Mouse (Mus musculus) cerebellum, adult 18-20 months (tissue): Measurements from ENCODE around the gene Ccnk.

Source experiments
- DNase-seq, 2 experiments: peaks; one replicate each; pipeline ENCODE4 v3.0.0; 2021

Gene Ccnk

GRCm38 (mm10) chr12:108225781-108226180 is 46.4 kb downstream of the Ccnk start:
- DNase-seq = peak in 1 of 2 experiments; percentile 68

- no peak for DNase-seq
Observed at GRCm38 (mm10) chr12:108226216-108226615, 46.8 kb downstream of the Ccnk start.

GRCm38 (mm10) chr12:108226941-108227340 is 47.6 kb downstream of the Ccnk start:
- peak; percentile 82 to 88 for DNase-seq

- peak; percentile 61 to 63 for DNase-seq
Observed at GRCm38 (mm10) chr12:108227527-108227926, 48.1 kb downstream of the Ccnk start.

GRCm38 (mm10) chr12:108230077-108230476 is 50.7 kb downstream of the Ccnk start:
- DNase-seq = no peak

GRCm38 (mm10) chr12:108230821-108231794 is 51.7 kb downstream of the Ccnk start:
- DNase-seq = peak; percentile 83 to 84

GRCm38 (mm10) chr12:108231901-108232300 is 52.5 kb downstream of the Ccnk start:
- DNase-seq = peak; percentile 60 to 63

GRCm38 (mm10) chr12:108233736-108234135 is 54.4 kb downstream of the Ccnk start:
- no peak for DNase-seq

- no peak for DNase-seq
Observed at GRCm38 (mm10) chr12:108234832-108235602, 55.6 kb downstream of the Ccnk start.

- no peak for DNase-seq
Observed at GRCm38 (mm10) chr12:108235976-108236555, 56.7 kb downstream of the Ccnk start.

- no peak for DNase-seq
Observed at GRCm38 (mm10) chr12:108237300-108238006, 58.1 kb downstream of the Ccnk start.

GRCm38 (mm10) chr12:108238395-108239035 is 59.1 kb downstream of the Ccnk start:
- no peak for DNase-seq

GRCm38 (mm10) chr12:108239441-108239840 is 60.1 kb downstream of the Ccnk start:
- DNase-seq = peak; percentile 73 to 77

- no peak for DNase-seq
Observed at GRCm38 (mm10) chr12:108240401-108240890, 61.1 kb downstream of the Ccnk start.

GRCm38 (mm10) chr12:108240953-108241588 is 61.7 kb downstream of the Ccnk start:
- DNase-seq = peak; percentile 64 to 76

GRCm38 (mm10) chr12:108241626-108242025 is 62.2 kb downstream of the Ccnk start:
- no peak for DNase-seq

GRCm38 (mm10) chr12:108242243-108242745 is 62.9 kb downstream of the Ccnk start:
- DNase-seq = no peak

- peak; percentile 82 to 83 for DNase-seq
Observed at GRCm38 (mm10) chr12:108244778-108245177, 65.4 kb downstream of the Ccnk start.

GRCm38 (mm10) chr12:108245579-108245978 is 66.2 kb downstream of the Ccnk start:
- no peak for DNase-seq

GRCm38 (mm10) chr12:108246759-108247500 is 67.6 kb downstream of the Ccnk start:
- peak; percentile 57 to 65 for DNase-seq
